Mouse (Mus musculus): Measurements from ENCODE around the gene Lypd6b.

The Lypd6b gene

DNA sequence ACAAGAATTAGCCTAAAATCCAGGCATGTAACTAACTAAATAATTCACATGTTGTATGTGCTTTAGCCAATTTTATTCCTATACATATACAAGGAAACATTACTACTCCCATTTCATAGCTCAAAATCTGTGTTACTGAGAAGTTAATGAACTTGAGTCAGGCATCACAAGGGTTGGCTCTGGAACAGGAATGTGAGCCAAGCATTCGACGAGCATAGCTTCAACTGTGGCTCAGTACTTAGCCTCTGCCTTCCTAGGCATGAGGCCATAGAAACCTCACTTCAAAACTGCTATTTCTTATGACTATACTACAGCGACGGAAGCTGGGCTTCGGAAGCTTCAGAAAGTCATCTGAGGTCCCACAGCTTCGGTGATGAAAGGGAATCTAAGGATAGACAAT lies 152.9 kb downstream of the Lypd6b start:
- peak; percentile 96 for DNase-seq (ENCODE audit: low spot score)

DNA sequence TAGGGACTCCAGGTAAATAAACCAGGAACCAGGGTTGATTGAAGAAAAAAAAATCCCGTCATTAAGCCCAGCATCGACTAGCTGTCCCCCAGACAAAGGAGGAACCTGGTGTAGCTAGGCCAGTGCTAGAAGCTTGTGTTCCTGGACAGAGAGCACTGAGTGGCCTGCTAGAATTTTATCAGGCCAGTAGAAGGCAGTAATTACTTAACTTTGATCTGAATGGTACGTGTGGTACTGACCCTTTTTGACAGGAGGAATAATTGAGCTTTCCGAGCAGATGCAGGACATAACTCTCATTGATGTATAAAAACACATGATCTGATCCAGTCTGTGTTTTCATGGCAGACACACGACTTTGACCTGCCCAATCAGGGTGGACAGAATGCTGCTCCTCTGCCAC lies 154.6 kb downstream of the Lypd6b start:
- peak; percentile 33 for DNase-seq (ENCODE audit: low spot score)

DNA sequence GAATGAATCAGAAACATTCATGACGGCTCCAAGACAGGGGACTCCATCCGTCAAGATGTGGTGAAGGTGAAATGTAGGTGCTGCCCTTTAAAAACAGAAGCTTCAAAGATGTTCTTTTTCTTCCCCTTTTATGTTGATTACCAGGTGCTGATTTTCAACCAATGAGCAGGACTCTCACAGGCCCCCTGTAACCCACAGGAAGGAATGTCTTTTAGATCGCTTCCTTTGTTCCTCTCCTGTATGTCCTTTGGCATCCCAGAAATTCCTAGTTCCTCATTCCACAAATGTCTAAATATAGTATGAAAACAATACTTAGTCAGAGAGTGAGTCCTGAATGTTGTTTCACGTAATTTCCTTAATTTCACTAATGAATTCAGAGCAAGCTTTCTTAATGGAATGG lies 164.2 kb downstream of the Lypd6b start:
- DNase-seq (ENCODE audit: low spot score), result no peak

DNA sequence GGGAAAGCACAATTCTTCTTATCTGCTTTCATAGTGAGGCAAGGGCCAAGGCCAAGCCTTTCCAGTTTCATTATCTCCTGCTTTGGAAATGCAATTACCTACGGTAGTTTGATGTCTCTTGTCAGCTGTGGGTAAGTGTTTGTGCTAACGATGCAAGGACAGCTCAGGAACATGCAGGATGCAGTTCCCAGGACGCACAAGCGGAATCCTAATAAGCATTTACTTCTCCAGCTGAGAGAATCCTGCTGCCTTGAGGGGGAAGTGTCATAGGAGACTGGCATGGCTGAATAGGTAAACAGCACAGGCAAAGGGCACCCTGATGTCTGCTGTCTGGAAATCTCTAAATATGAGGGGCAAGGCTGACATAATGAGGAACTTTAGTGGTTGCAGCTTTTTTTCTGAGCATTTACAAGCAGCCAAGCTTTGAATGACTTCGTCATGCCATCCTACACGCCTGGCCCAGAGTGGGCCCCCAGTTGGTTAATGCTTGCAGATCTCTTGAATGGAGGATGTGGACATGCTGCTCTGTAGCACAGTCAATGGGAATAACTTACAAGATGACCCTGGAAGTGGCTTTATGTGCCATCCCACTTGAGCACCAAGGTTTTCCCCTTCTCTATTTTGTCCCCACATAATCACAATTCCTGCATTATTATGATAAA lies 165.3 kb downstream of the Lypd6b start:
- no peak for DNase-seq (ENCODE audit: low spot score)

DNA sequence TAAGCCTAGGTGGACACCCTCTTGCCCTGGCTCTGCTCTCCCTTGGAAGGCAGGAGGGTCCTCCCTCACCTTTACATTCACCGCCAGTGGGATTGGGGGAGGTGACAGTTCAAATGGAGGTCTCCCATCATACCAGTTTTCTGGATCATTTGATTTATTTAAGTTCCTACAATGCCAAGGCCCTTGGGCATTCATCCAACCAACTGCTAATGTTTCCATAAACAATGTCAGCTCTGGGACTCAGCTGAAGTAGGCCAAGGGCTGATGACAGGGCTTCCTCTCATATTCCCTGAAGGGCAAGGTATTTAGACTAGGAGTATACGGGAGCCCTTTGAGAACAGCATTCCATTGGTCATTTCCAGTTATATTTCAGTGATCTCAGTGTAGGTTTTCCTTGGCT lies 170.0 kb downstream of the Lypd6b start:
- peak; percentile 81 for DNase-seq (ENCODE audit: low spot score)

DNA sequence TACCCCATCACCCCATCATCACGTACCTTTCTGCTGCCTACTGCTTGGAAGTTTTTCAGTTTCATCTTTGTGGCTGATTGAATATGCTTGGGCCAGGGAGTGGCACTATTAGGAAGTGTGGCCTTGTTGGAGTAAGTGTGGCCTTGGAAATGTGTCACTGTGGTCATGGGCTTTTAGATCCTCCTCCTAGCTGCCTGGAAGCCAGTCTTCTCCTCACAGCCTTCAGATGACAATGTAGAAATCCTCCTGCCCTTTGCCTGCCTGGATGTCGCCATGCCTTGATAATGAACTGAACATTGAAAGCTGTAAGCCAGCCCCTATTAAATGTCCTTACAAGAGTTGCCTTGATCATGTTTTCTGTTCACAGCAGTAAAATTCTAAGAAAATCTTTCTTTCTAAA lies 174.5 kb downstream of the Lypd6b start:
- peak; percentile 32 for DNase-seq (ENCODE audit: low spot score)

DNA sequence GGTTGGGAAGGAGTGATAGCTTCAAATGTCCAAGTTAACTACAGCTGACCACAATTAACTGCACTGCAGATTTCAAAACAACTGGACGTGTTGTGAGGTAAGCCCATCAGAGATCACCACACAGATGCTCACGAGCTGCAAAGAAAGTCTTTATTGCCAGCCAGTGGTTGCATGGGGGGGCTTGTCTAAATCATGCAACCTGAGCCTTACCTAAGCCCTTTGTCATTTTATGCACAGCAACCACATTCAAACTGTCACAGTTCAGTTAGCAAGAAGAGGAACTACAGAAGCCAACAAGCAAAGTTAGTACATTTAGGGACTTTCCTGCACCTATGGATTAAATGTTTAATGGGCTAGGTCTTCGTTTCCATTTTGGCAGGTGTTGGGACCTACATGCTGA lies 177.4 kb downstream of the Lypd6b start:
- DNase-seq (ENCODE audit: low spot score), result no peak

DNA sequence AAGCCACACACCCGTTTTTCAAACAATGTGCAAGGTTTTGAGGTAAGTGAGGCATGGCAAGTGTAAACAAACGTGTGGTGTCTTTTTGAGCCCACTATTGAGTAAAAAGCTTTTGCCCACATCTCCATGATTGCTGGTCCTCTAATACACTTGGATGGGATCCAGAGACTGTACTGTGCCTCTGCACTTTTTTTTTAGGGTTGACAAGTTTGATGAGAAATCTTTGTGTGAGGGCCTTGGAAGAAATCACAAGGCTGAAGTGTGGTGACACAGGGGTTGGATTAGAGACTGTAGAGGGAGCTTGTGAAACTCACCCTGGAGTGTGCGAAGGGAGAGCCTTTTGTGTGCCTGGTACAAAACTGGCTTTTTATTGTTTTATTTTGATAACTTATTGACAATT lies 180.3 kb downstream of the Lypd6b start:
- DNase-seq (ENCODE audit: low spot score), result peak; percentile 80

DNA sequence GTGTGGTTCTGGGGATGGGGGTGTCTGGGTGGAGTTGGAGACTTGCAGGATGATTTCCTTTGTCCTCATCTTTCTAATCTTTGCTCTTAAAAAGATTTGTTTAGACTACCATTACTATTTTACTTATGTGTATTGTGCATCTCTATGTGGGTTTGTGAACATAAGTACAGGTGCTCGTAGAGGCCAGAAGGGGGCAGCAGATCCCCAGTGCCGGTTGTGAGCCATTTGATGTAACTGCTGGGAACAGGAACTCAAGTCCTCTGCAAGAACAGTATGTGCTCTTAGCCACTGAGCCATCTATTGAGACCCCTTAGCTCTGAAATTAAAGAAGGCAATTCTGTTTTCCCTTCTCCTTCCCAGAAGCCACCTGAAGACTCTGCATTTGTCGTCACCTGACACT lies 183.5 kb downstream of the Lypd6b start:
- DNase-seq (ENCODE audit: low spot score), result no peak

DNA sequence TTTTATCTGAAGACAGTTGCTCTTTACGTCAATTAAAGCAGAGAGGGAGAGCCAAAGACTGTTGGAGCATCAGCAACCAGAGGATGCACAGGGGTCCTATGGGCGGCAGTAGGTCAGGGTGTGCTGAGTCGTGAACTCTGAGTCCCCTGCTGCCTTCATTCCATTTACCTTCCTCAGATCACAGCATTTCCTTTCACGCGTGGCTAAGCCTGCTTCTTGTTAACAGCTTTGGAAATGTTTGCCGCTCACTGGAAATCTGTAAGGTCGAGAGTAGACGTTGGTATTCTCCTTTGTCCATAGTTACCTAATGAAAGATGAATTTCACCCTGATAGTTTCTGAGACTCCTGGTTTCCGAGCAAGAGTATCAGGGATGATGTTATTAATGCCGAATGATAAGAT lies 191.1 kb downstream of the Lypd6b start:
- DNase-seq (ENCODE audit: low spot score), result no peak

DNA sequence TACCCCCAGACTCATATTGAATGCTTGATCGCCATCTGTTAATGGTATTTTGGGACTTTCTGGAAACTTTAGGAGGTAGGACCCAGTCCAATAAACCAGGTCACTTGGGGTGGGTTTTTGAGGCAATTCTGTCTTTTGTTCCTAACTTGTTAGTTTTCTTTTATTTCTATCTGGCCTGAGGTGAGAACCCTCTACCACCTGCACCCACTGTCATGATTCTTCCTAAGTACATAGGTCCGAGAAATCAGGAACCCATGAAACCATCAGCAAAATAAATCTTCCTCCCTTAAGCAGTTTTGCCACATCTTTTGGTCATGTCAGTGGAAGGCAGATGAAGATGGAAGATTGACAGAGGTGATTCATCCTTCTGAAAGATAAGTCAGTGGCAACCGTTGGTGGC lies 192.5 kb downstream of the Lypd6b start:
- DNase-seq (ENCODE audit: low spot score), result no peak

DNA sequence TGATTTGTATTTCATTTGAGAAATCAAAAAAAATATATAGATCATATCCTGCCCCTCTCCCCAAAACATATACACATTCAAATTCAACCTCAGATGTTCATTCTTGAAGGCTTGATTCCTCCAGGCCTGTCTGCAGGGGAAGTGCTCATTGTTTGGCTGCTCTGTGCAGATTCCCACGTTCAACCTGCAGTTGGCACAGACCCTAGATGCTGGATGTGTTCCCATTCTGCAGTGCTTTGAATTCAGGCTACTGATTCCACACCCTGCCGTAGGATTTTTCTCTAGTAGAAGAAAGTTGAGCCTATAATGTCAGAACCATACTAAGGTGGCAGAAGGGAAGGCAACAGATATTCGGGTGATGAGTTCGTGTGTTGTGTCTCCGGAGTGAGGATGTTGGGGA lies 195.5 kb downstream of the Lypd6b start:
- DNase-seq (ENCODE audit: low spot score), result no peak

DNA sequence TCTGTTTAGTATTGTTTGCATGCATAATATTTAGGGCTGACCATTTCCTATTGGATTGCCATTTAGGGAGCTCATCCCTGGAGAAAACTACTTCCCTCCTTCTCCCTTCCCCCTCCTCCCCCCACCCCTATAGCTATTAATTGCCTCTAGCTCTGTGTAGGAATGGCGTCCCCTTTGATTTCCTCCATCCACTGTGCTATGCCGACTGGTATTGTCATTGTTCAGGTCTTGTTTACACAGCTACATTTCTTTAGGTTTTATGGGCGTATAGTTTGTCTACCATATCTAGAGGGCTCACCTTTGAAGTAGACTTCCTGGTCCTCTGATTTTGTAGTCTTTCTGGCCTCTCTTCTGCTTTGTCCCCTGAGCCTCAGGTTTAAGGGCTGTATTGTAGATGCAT lies 197.3 kb downstream of the Lypd6b start:
- no peak for DNase-seq (ENCODE audit: low spot score)

DNA sequence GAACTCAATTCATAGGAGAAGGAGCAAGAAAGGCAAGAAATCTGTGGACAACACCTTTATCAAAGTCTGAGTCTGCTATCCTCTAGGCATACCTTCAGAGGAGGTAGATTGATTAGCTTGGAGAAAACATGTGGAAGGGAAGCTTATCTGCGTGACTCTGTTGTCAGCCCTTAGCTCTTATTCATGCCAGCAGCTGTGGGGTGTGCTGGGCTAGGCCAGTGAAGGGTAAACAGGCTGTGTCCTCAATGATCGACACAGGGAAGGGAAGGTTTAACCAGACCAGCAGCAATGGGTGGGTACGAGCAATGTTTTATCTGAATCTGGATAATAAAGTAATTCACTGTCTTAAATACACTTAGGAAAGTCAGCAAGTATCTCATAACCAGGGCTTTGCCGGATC lies 208.4 kb downstream of the Lypd6b start:
- DNase-seq (ENCODE audit: low spot score), result no peak

DNA sequence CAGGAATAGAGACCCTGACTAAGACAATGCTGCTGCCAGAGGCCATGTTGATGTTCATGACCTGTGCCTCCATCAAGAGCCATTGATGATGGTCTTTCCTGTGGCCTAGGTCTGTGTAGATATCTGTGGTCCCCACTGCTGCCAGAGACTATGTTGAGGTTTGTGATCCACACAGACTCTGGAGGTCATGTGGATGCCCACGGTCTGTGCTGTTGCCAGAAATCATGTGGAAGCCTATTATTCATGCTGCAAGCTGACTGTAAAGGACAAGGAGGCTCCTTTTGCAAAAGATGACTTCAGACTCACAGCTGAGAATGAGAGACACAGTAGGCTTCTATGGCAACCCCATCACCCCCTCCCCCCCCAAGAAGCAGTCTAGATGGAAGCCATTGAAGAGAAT lies 209.7 kb downstream of the Lypd6b start:
- DNase-seq (ENCODE audit: low spot score), result no peak
